Mouse (Mus musculus) sigmoid colon, adult 10 weeks (tissue): ENCODE results near the gene Hs6st1. TPM values are rescaled to one million over a fixed set of nuclear protein-coding genes. Genes with fewer than 3 reads are reported as not detected.

Source experiments
- polyA plus RNA-seq: library from polyadenylated mRNA; stranded (reverse); fragments of 350-450 nt; fragmentation: Illumina TruSeq; extraction: RNeasy Lipid Tissue Mini Kit (QIAGEN cat#74804); gene quantifications from one replicate; pipeline ENCODE4 v1.2.3, GENCODE M21; 2014; ENCODE audit warnings: low read depth, low replicate concordance

Gene Hs6st1
- 10.8 TPM for polyA plus RNA-seq

DNA sequence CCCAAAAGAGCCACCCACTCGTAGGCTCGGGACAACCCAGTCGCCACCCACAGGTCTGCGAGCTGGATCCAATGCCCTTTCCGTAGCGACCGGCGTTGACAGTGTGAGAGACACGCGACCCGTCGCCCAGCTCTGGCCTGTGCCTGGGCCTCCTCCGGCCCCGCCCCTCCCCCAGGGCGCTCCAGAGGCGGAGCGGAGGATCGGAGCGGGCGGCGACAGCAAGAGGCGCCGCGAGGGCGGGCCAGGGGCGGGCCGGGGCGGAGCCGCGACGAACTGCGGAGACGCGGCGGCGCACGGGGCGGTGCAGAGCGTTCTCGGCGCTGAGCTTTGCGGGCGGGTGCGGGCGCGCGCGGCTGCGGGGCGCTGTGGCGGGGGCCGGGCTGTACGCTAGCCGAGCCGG, at the start of gene Hs6st1:
Gene Hs6st1 (plus strand): TSS at position 325 of the 400 bp plus-strand sequence.

Other genes starting within 250 kb of the Hs6st1 start
- 82.1 TPM for gene Uggt1, start 176.3 kb downstream of the Hs6st1 start, polyA plus RNA-seq
- gene Neurl3, start 206.3 kb downstream of the Hs6st1 start, polyA plus RNA-seq, result 107 TPM
- 0.50 TPM for gene Arid5a, start 239.3 kb downstream of the Hs6st1 start, polyA plus RNA-seq